In genomic region chr7:25494649-25495048, GRCm38 (mm10) we compare ENCODE assay signal across 32 mouse cellular contexts. TPM values are rescaled to one million over a fixed set of nuclear protein-coding genes. Genes with fewer than 3 reads are reported as not detected.
"Had no signal": no experiment of that assay in that cellular context is flagged by ENCODE, and none has a peak within 500 bp of the region (broad histone marks: within the 10 kb centered on the region; RNA-seq: fewer than 3 reads in every experiment).

No protein-coding gene starts in this region.

- DNase-seq: cerebellum, adult 18-20 months; cerebellum, adult 2 months; cerebellum, adult 8-10 months; cerebellum, adult 9-10 months; cerebellum, adult 9-11 months; cerebellum, postnatal 10 days; cerebellum, postnatal 14 days; cerebellum, postnatal 25 days; cerebellum, postnatal 36 days; embryo, embryonic 11 days; forebrain, postnatal 0 days; gastrocnemius, adult 2 months; gastrocnemius, postnatal 10 days; gastrocnemius, postnatal 14 days; gastrocnemius, postnatal 25 days; gastrocnemius, postnatal 36 days; heart, adult 18-20 months had no signal

- H3K27me3 ChIP-seq: embryonic facial prominence, embryonic 12.5 days; embryonic facial prominence, embryonic 13.5 days; embryonic facial prominence, embryonic 15.5 days; forebrain, embryonic 12.5 days; forebrain, embryonic 13.5 days; forebrain, embryonic 15.5 days had no signal

- H3K4me1 ChIP-seq: embryonic facial prominence, embryonic 10.5 days; embryonic facial prominence, embryonic 12.5 days; embryonic facial prominence, embryonic 13.5 days; embryonic facial prominence, embryonic 15.5 days; forebrain, embryonic 10.5 days; forebrain, embryonic 12.5 days; forebrain, embryonic 13.5 days; forebrain, embryonic 15.5 days had no signal

- H3K36me3 ChIP-seq: embryonic facial prominence, embryonic 10.5 days; embryonic facial prominence, embryonic 12.5 days; embryonic facial prominence, embryonic 13.5 days; embryonic facial prominence, embryonic 15.5 days; forebrain, embryonic 10.5 days; forebrain, embryonic 12.5 days; forebrain, embryonic 15.5 days had no signal

- H3K9ac ChIP-seq: embryonic facial prominence, embryonic 12.5 days; embryonic facial prominence, embryonic 13.5 days; embryonic facial prominence, embryonic 15.5 days; forebrain, embryonic 12.5 days; forebrain, embryonic 13.5 days; forebrain, embryonic 15.5 days; forebrain, postnatal 0 days had no signal

- H3K4me3 ChIP-seq: embryonic facial prominence, embryonic 10.5 days; embryonic facial prominence, embryonic 12.5 days; embryonic facial prominence, embryonic 13.5 days; embryonic facial prominence, embryonic 15.5 days; erythroblast, embryonic 14.5 days; forebrain, embryonic 10.5 days; forebrain, embryonic 12.5 days; forebrain, embryonic 13.5 days; forebrain, embryonic 15.5 days; gastrocnemius, adult 2 months had no signal

- H3K27ac ChIP-seq: embryonic facial prominence, embryonic 10.5 days; embryonic facial prominence, embryonic 12.5 days; embryonic facial prominence, embryonic 13.5 days; embryonic facial prominence, embryonic 15.5 days; forebrain, embryonic 10.5 days; forebrain, embryonic 12.5 days; forebrain, embryonic 13.5 days; forebrain, embryonic 15.5 days; gastrocnemius, adult 2 months had no signal

- H3K9me3 ChIP-seq: embryonic facial prominence, embryonic 10.5 days; embryonic facial prominence, embryonic 12.5 days; embryonic facial prominence, embryonic 13.5 days; embryonic facial prominence, embryonic 15.5 days; forebrain, embryonic 10.5 days; forebrain, embryonic 12.5 days; forebrain, embryonic 13.5 days; forebrain, embryonic 15.5 days had no signal

- ATAC-seq: forebrain, embryonic 13.5 days; forebrain, embryonic 14.5 days; forebrain, embryonic 15.5 days; forebrain, embryonic 16.5 days; forebrain, postnatal 0 days had no signal

- H3K4me2 ChIP-seq: embryonic facial prominence, embryonic 12.5 days; embryonic facial prominence, embryonic 13.5 days; embryonic facial prominence, embryonic 15.5 days; forebrain, embryonic 12.5 days; forebrain, embryonic 13.5 days; forebrain, embryonic 15.5 days had no signal

RNA-seq across cellular contexts. Expression of gene Ceacam2, which starts 45.0 kb away (rescaled TPM):
- total RNA-seq: common myeloid progenitor, adult 5-6 weeks; forebrain, postnatal 0 days; granulocyte monocyte progenitor cell, adult 5-6 weeks had no signal
- polyA plus RNA-seq: embryonic facial prominence, embryonic 10.5 days; embryonic facial prominence, embryonic 11.5 days; embryonic facial prominence, embryonic 12.5 days; embryonic facial prominence, embryonic 15.5 days; erythroblast, embryonic 14.5 days; forebrain, embryonic 10.5 days; forebrain, embryonic 11.5 days; forebrain, embryonic 12.5 days; forebrain, embryonic 14.5 days; forebrain, postnatal 0 days had no signal
